Mouse (Mus musculus) limb, embryonic 12.5 days (tissue): Measurements from ENCODE around the gene Myh15. TPM values are rescaled to one million over a fixed set of nuclear protein-coding genes. Genes with fewer than 3 reads are reported as not detected.
"Not testable (repeated sequence)": the region's sequence is repeated elsewhere in the genome, so short reads cannot be mapped to it uniquely, and the experiment has no call there.

Source experiments
- ATAC-seq: fragments of 200-750 bp; cut with Nextera tagmentation; 2 replicates; pipeline ENCODE4 v1.8.0; 2017; ENCODE audit warnings: low read depth, moderate TSS enrichment; ENCODE audit not compliant: insufficient number of reproducible peaks, insufficient read depth, low FRiP score, low TSS enrichment
- H3K27ac ChIP-seq: fragments of 300-500 bp; sonication (generic); 2 replicates; pipeline ENCODE4 v1.5.1; 2016; ENCODE audit warnings: mild to moderate bottlenecking, moderate library complexity
- H3K27me3 ChIP-seq: fragments of 300-500 bp; sonication (generic); 2 replicates; pipeline ENCODE4 v1.6.1; 2016; ENCODE audit warnings: mild to moderate bottlenecking, moderate library complexity
- H3K36me3 ChIP-seq: fragments of 300-500 bp; sonication (generic); 2 replicates; pipeline ENCODE4 v1.6.1; 2016; ENCODE audit warnings: mild to moderate bottlenecking, moderate library complexity
- H3K4me1 ChIP-seq: fragments of 300-500 bp; sonication (generic); replicated peaks from 2 replicates; pipeline ENCODE4 v1.6.1; 2016
- H3K4me2 ChIP-seq: fragments of 300-500 bp; sonication (generic); 2 replicates; pipeline ENCODE4 v1.6.1; 2016; ENCODE audit warnings: mild to moderate bottlenecking, moderate library complexity
- H3K4me3 ChIP-seq: fragments of 300-500 bp; sonication (generic); replicated peaks from 2 replicates; pipeline ENCODE4 v1.5.1; 2016; ENCODE audit warnings: mild to moderate bottlenecking
- H3K9ac ChIP-seq: fragments of 300-500 bp; sonication (generic); replicated peaks from 2 replicates; pipeline ENCODE4 v1.6.1; 2016; ENCODE audit warnings: mild to moderate bottlenecking, moderate library complexity
- H3K9me3 ChIP-seq: fragments of 300-500 bp; sonication (generic); 2 replicates; pipeline ENCODE4 v1.6.1; 2016; ENCODE audit warnings: mild to moderate bottlenecking, moderate library complexity
- WGBS: fragments of 180-500 bp; shearing (Covaris S2); methylation state at CpG from one replicate; pipeline ENCODE4 v1.1.7; 2016; 5-methylcytosine and 5-hydroxymethylcytosine counted together
- polyA plus RNA-seq: library from polyadenylated mRNA; unstranded; fragments of >200 nt; fragmentation: Nextera tagmentation; extraction: Ambion mirVana; gene quantifications from 2 replicates; pipeline ENCODE4 v1.2.1, GENCODE M21; 2016

Gene Myh15
- polyA plus RNA-seq, 1 experiment from 2014 or later: 1.0 TPM

GRCm38 (mm10) chr16:49165728-49166127, 108.4 kb downstream of the Myh15 start:
- Histone ChIP-seq H3K9ac (no peak overlapping the region), H3K27me3 (no peaks in the 10 kb centered on the region), H3K4me2 (no peak overlapping the region), H3K4me1 (0 out of 2 replicates have a peak, but pooled peaks cover 3% of the 10 kb centered on the region), H3K4me3 (no peak overlapping the region), H3K27ac (no peak overlapping the region), H3K9me3 (no peaks in the 10 kb centered on the region), H3K36me3 (no peaks in the 10 kb centered on the region)
- WGBS: 89% methylated on average over 11 of the region's 11 CpGs
- ATAC-seq: no peak

GRCm38 (mm10) chr16:49167325-49167724, 110.0 kb downstream of the Myh15 start:
- no peaks in the 10 kb centered on the region for H3K9me3 ChIP-seq
- H3K4me1 ChIP-seq: 0 out of 2 replicates have a peak, but pooled peaks cover 3% of the 10 kb centered on the region
- H3K27ac ChIP-seq: no peak overlapping the region
- no peak overlapping the region for H3K9ac ChIP-seq
- H3K27me3 ChIP-seq: no peaks in the 10 kb centered on the region
- WGBS: 89% methylated on average over 12 of the region's 12 CpGs
- H3K4me2 ChIP-seq: no peak overlapping the region
- no peak overlapping the region for H3K4me3 ChIP-seq
- ATAC-seq: no peak
- H3K36me3 ChIP-seq: no peaks in the 10 kb centered on the region

DNA sequence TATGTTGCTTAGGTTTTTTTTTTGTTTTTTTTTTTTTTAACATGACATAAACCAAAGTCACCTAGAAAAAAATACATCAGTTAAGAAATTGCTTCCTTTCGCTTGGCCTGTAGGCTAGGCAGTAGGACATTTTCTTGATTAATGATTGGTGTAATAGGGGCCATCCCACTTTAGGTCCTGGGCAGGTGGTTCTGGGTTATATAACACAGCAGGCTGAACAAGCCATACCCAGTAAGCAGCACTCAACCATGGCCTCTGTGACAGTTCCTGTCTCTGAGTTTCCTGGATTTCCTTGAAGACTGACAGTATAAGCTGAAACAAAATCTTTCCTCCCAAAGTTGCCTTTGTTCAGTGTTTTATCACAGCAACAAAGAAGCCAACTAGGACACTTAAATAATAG, 117.8 kb downstream of the Myh15 start:
- H3K9me3 ChIP-seq: no peaks in the 10 kb centered on the region
- H3K4me2 ChIP-seq: no peak overlapping the region
- WGBS: 91% methylated on average over 1 of the region's 1 CpGs
- no peak overlapping the region for H3K9ac ChIP-seq
- no peaks in the 10 kb centered on the region for H3K27me3 ChIP-seq
- H3K27ac ChIP-seq: no peak overlapping the region
- ATAC-seq: no peak
- H3K4me1 ChIP-seq: no peaks in the 10 kb centered on the region
- no peak overlapping the region for H3K4me3 ChIP-seq
- no peaks in the 10 kb centered on the region for H3K36me3 ChIP-seq

- Histone ChIP-seq H3K4me2 (no peak overlapping the region), H3K4me3 (no peak overlapping the region), H3K36me3 (no peaks in the 10 kb centered on the region), H3K9me3 (no peaks in the 10 kb centered on the region), H3K9ac (no peak overlapping the region), H3K27me3 (no peaks in the 10 kb centered on the region), H3K27ac (no peak overlapping the region), H3K4me1 (no peaks in the 10 kb centered on the region)
- ATAC-seq: no peak
- WGBS: 89% methylated on average over 8 of the region's 8 CpGs
Observed at GRCm38 (mm10) chr16:49175729-49176395, 118.6 kb downstream of the Myh15 start.

DNA sequence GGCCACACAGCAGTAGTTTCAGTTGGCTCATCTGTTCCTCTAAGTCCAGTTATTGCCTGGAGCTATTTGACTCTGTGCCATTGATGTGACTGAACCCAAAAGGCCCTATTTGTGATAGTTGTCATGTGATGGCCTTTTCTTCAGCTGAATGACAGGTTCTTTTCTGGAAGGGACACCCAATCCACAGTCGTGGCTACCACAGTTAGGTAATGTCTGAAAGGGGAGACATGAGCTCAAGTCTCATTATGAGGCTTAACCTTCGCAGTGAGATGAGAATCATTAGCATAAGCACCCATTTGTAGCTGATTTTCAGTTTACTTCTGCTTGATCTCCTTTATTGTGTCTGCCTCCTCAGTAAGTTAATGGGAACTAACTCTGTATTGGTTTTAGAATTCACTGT, 136.2 kb downstream of the Myh15 start:
- 65% methylated on average over 2 of the region's 2 CpGs for WGBS
- ATAC-seq: no peak

DNA sequence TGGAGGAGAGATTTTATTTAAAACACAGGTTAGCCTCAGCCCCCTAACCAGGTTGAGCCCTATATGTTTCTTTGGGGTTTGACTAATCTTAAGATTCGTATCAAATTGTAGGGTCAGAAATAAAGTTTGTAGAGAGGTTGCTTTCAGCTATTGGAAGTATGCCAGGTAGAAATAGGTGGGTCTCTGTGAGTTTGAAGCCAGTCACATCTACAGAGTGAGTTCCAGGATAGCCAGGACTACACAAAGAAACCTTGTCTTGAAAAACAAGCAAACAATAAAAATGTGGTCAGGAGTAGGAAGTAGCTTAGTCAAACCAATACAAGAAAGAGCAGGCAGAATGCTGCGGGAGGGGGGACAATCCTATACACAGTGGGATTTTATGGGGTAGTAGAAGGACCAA, 136.7 kb downstream of the Myh15 start:
- H3K9me3 ChIP-seq: no peaks in the 10 kb centered on the region

More for the DNA sequence above, 136.2 kb downstream of the Myh15 start:
- H3K27me3 ChIP-seq: no peaks in the 10 kb centered on the region
- H3K36me3 ChIP-seq: no peaks in the 10 kb centered on the region
- no peak overlapping the region for H3K4me2 ChIP-seq
- H3K9ac ChIP-seq: no peak overlapping the region
- peaks cover 4% of the 10 kb centered on the region; the same call in 1 of the 2 replicates for H3K4me1 ChIP-seq
- H3K4me3 ChIP-seq: no peak overlapping the region
- no peak overlapping the region for H3K27ac ChIP-seq
- H3K9me3 ChIP-seq: no peaks in the 10 kb centered on the region

GRCm38 (mm10) chr16:49196290-49196689, 139.0 kb downstream of the Myh15 start:
- no peaks in the 10 kb centered on the region for H3K36me3 ChIP-seq
- H3K4me1 ChIP-seq: peaks cover 4% of the 10 kb centered on the region; the same call in 1 of the 2 replicates
- ATAC-seq: no peak
- H3K4me3 ChIP-seq: no peak overlapping the region
- no peaks in the 10 kb centered on the region for H3K27me3 ChIP-seq
- no peak overlapping the region for H3K27ac ChIP-seq
- no peak overlapping the region for H3K9ac ChIP-seq
- 53% methylated on average over 3 of the region's 3 CpGs for WGBS
- H3K9me3 ChIP-seq: no peaks in the 10 kb centered on the region
- no peak overlapping the region for H3K4me2 ChIP-seq

More for the DNA sequence above, 136.7 kb downstream of the Myh15 start:
- Histone ChIP-seq H3K9ac (no peak overlapping the region), H3K4me1 (peaks cover 4% of the 10 kb centered on the region; the same call in 1 of the 2 replicates), H3K27ac (no peak overlapping the region), H3K27me3 (no peaks in the 10 kb centered on the region), H3K4me3 (no peak overlapping the region), H3K4me2 (no peak overlapping the region), H3K36me3 (no peaks in the 10 kb centered on the region)
- 70% methylated on average over 2 of the region's 2 CpGs for WGBS
- ATAC-seq: no peak

GRCm38 (mm10) chr16:49197951-49198350, 140.7 kb downstream of the Myh15 start:
- no peaks in the 10 kb centered on the region for H3K36me3 ChIP-seq
- H3K4me1 ChIP-seq: peaks cover 4% of the 10 kb centered on the region; the same call in 1 of the 2 replicates
- H3K27ac ChIP-seq: no peak overlapping the region
- H3K9me3 ChIP-seq: no peaks in the 10 kb centered on the region
- H3K4me2 ChIP-seq: no peak overlapping the region
- H3K27me3 ChIP-seq: no peaks in the 10 kb centered on the region
- no peak for ATAC-seq
- H3K4me3 ChIP-seq: no peak overlapping the region
- 36% methylated on average over 3 of the region's 3 CpGs for WGBS
- H3K9ac ChIP-seq: no peak overlapping the region

GRCm38 (mm10) chr16:49223733-49224132, 166.4 kb downstream of the Myh15 start:
- Histone ChIP-seq H3K4me3 (no peak overlapping the region), H3K4me2 (no peak overlapping the region), H3K27me3 (no peaks in the 10 kb centered on the region), H3K36me3 (no peaks in the 10 kb centered on the region), H3K9ac (no peak overlapping the region), H3K27ac (no peak overlapping the region), H3K9me3 (peaks cover 4% of the 10 kb centered on the region; the same call in 1 of the 2 replicates), H3K4me1 (no peaks in the 10 kb centered on the region; the same call in 1 of the 2 replicates)
- WGBS: 56% methylated on average over 8 of the region's 8 CpGs
- no peak for ATAC-seq

DNA sequence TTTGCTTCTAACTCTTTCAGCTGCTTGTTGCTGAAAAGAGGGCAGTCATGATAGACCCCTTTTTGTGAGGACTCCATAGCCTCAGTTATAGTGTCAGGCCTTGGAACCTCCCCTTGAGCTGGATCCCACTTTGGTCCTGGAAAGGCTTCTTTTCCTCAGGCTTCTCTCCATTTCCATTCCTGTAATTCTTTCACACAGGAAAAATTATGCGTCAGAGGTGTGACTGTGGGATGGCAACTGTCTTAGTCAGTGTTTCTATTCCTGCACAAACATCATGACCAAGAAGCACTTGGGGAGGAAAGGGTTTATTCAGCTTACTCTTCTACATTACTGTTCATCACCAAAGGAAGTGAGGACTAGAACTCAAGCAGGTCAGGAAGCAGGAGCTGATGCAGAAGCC, 186.2 kb downstream of the Myh15 start:
- not testable (repeated sequence) for H3K4me1 ChIP-seq, H3K27me3 ChIP-seq, ATAC-seq, H3K4me2 ChIP-seq, H3K4me3 ChIP-seq, H3K9ac ChIP-seq, H3K36me3 ChIP-seq, H3K27ac ChIP-seq, H3K9me3 ChIP-seq
- WGBS: 89% methylated on average over 1 of the region's 1 CpGs
